Mouse (Mus musculus) stomach, postnatal 0 days (tissue): ENCODE measurements at regions not wholly inside any gene's neighbourhood (a gene's known extent, or its start where the extent isn't known, plus 50 kb on each side); places are given as distances from the start of the nearest gene placed in this dataset.

Source experiments
- CTCF ChIP-seq: IDR thresholded peaks from 2 replicates; pipeline ENCODE4 v1.5.1; 2016; ENCODE audit warnings: antibody characterized with exemption, low read depth, mild to moderate bottlenecking, moderate library complexity
- EP300 ChIP-seq: optimal IDR thresholded peaks from 2 replicates; pipeline ENCODE3; 2016; ENCODE audit warnings: antibody characterized with exemption

- TF ChIP-seq CTCF (no peak), EP300 (no peak)
Observed at GRCm38 (mm10) chr6:18633540-18634200, 119.0 kb upstream of the Cttnbp2 start.
